Mouse (Mus musculus) stomach, embryonic 15.5 days (tissue): ENCODE measurements around the gene Olfr832. TPM values are rescaled to one million over a fixed set of nuclear protein-coding genes. Genes with fewer than 3 reads are reported as not detected.
"Not testable (repeated sequence)": the region's sequence is repeated elsewhere in the genome, so short reads cannot be mapped to it uniquely, and the experiment has no call there.

Source experiments
- ATAC-seq: fragments of 200-750 bp; cut with Nextera tagmentation; 2 replicates; pipeline ENCODE4 v1.8.0; 2017; ENCODE audit warnings: low read depth, moderate number of reproducible peaks, moderate TSS enrichment; ENCODE audit not compliant: insufficient read depth, low FRiP score
- H3K27ac ChIP-seq: fragments of 300-500 bp; sonication (generic); 2 replicates; pipeline ENCODE4 v1.5.1; 2015; ENCODE audit warnings: mild to moderate bottlenecking, inconsistent platforms
- H3K27me3 ChIP-seq: fragments of 300-500 bp; sonication (generic); replicated peaks from 2 replicates; pipeline ENCODE4 v1.6.1; 2015; ENCODE audit warnings: inconsistent platforms
- H3K36me3 ChIP-seq: fragments of 300-500 bp; sonication (generic); 2 replicates; pipeline ENCODE4 v1.6.1; 2015; ENCODE audit warnings: inconsistent platforms
- H3K4me1 ChIP-seq: fragments of 300-500 bp; sonication (generic); 2 replicates; pipeline ENCODE4 v1.6.1; 2015; ENCODE audit warnings: inconsistent platforms
- H3K4me2 ChIP-seq: fragments of 300-500 bp; sonication (generic); 2 replicates; pipeline ENCODE4 v1.6.1; 2015; ENCODE audit warnings: mild to moderate bottlenecking, inconsistent platforms
- H3K4me3 ChIP-seq: fragments of 300-500 bp; sonication (generic); replicated peaks from 2 replicates; pipeline ENCODE4 v1.5.1; 2015; ENCODE audit warnings: inconsistent platforms
- H3K9ac ChIP-seq: fragments of 300-500 bp; sonication (generic); 2 replicates; pipeline ENCODE4 v1.6.1; 2015; ENCODE audit warnings: inconsistent platforms
- H3K9me3 ChIP-seq: fragments of 300-500 bp; sonication (generic); 2 replicates; pipeline ENCODE4 v1.6.1; 2016; ENCODE audit warnings: inconsistent platforms
- WGBS: fragments of 180-500 bp; shearing (Covaris S2); methylation state at CpG from one replicate; pipeline ENCODE4 v1.1.7; 2015; 5-methylcytosine and 5-hydroxymethylcytosine counted together
- polyA plus RNA-seq: library from polyadenylated mRNA; unstranded; fragments of >200 nt; fragmentation: Nextera tagmentation; extraction: Ambion mirVana; gene quantifications from 2 replicates; pipeline ENCODE4 v1.2.1, GENCODE M21; 2015

The Olfr832 gene
- polyA plus RNA-seq: not detected in 2 replicates

GRCm38 (mm10) chr9:18936822-18937221 is at the start of gene Olfr832:
Olfr832 (plus strand) TSS chr9:18937122.
- not testable (repeated sequence) for H3K4me3 ChIP-seq, H3K36me3 ChIP-seq, H3K4me1 ChIP-seq, H3K27ac ChIP-seq, H3K9ac ChIP-seq, ATAC-seq, H3K4me2 ChIP-seq, H3K9me3 ChIP-seq, H3K27me3 ChIP-seq
- WGBS: 88% methylated on average over 2 of the region's 2 CpGs

GRCm38 (mm10) chr9:18907699-18908098 is 29.2 kb upstream of the Olfr832 start:
- not testable (repeated sequence) for H3K36me3 ChIP-seq, H3K9me3 ChIP-seq, H3K27me3 ChIP-seq, H3K4me3 ChIP-seq, H3K4me1 ChIP-seq, H3K27ac ChIP-seq, H3K4me2 ChIP-seq, ATAC-seq, H3K9ac ChIP-seq
- 72% methylated on average over 2 of the region's 2 CpGs for WGBS

- WGBS: 84% methylated on average over 16 of the region's 16 CpGs
- H3K4me3 ChIP-seq, H3K4me1 ChIP-seq, ATAC-seq, H3K9me3 ChIP-seq, H3K4me2 ChIP-seq, H3K36me3 ChIP-seq, H3K27me3 ChIP-seq, H3K27ac ChIP-seq, H3K9ac ChIP-seq: not testable (repeated sequence)
These were observed 9.0 kb upstream of the Olfr832 start for GRCm38 (mm10) chr9:18927921-18928320.

DNA sequence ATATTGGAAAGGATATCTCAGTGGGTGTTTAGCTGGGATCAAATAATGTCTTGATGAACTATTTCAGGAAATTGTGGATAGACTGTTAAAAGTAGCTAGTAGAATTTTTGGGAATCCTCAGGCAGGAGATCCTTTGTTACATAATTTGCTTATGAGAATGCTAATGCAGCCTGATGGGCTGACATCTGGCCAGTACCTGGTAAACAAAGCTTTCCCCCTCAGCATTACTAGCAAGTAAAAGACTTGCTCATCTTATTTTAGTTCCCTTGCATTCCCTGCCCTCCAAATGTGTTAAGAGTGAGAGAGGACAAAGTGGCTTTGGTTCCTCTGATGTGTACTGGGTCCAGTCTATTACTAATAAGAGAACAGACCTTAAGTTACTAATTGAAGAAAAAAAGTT is 25.1 kb downstream of the Olfr832 start:
- Histone ChIP-seq H3K4me1 (no peaks in the 10 kb centered on the region), H3K27me3 (no peaks in the 10 kb centered on the region), H3K9me3 (no peaks in the 10 kb centered on the region), H3K27ac (no peak overlapping the region), H3K4me2 (no peak overlapping the region), H3K9ac (no peak overlapping the region), H3K4me3 (no peak overlapping the region), H3K36me3 (no peaks in the 10 kb centered on the region)
- ATAC-seq: no peak

DNA sequence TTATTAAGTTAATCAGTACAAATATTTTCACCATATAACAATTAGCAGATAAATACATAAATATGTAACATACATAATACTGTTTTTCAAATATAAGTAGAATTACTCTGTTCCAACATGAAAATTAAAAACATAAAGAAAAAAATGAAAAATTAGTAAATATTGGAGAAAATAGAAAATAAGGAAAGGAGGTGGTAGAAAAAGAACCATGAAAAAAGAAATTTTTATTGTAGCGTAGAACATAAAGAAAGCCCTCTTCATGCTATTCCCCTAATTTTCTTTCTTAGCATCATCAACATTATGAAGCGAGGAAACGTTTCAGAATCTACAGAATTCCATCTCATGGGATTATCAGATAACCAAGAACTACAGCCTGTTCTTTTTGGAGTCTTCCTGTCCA is 50.8 kb downstream of the Olfr832 start, which contains the start of gene Olfr834:
Olfr834 (plus strand) TSS at position 301 of the 400 bp plus-strand sequence.
- Histone ChIP-seq H3K27ac (no peak within 1 kb of the TSS), H3K4me1 (no peaks in the 10 kb centered on the region), H3K36me3 (no peaks in the 10 kb centered on the region), H3K4me2 (no peak within 1 kb of the TSS), H3K4me3 (no peak within 1 kb of the TSS), H3K27me3 (no peaks in the 10 kb centered on the region), H3K9ac (no peak within 1 kb of the TSS), H3K9me3 (no peaks in the 10 kb centered on the region)
- WGBS: 83% methylated on average over 3 of the region's 3 CpGs
- ATAC-seq: no peak

Other genes with a start within 250 kb of the Olfr832 start
- not detected in 2 replicates for gene Olfr24, start 173.1 kb upstream of the Olfr832 start, polyA plus RNA-seq
- not detected in 2 replicates for gene Olfr828, start 117.6 kb upstream of the Olfr832 start, polyA plus RNA-seq
- not detected in 2 replicates for gene Olfr829, start 82.2 kb upstream of the Olfr832 start, polyA plus RNA-seq
- gene Olfr830, start 62.4 kb upstream of the Olfr832 start, polyA plus RNA-seq: not detected in 2 replicates
- not detected in 2 replicates for gene Olfr834, start 50.9 kb downstream of the Olfr832 start, polyA plus RNA-seq
- not detected in 2 replicates for gene Olfr835, start 95.6 kb downstream of the Olfr832 start, polyA plus RNA-seq
- gene Olfr836, start 183.3 kb downstream of the Olfr832 start, polyA plus RNA-seq: not detected in 2 replicates
- gene Olfr837, start 199.2 kb downstream of the Olfr832 start, polyA plus RNA-seq: not detected in 2 replicates
- not detected in 2 replicates for gene Olfr839-ps1, start 240.2 kb downstream of the Olfr832 start, polyA plus RNA-seq